Comparison of ENCODE assay signal across 8 mouse cellular contexts in genomic region chr1:166153351-166154120, GRCm38 (mm10). TPM values are rescaled to one million over a fixed set of nuclear protein-coding genes. Genes with fewer than 3 reads are reported as not detected.
DNase-seq lines count a peak whose midpoint lies in the region; ATAC-seq and TF ChIP-seq lines count a peak whose summit lies in the region.

No protein-coding gene starts in this region.

- H3K27ac ChIP-seq in ES-E14 (ENCODE audit: insufficient read depth, low read depth, low read length, poor library complexity, severe bottlenecking) = peak overlapping the region; percentile 69; the same call in 1 of the 2 replicates
- H3K27ac ChIP-seq in forebrain, embryonic 15.5 days (replicated peaks) = no peak overlapping the region

- H3K9ac ChIP-seq in ES-E14 (ENCODE audit: insufficient read depth, low read depth, low read length, poor library complexity, severe bottlenecking) = no peak overlapping the region; the same call in 1 of the 2 replicates
- no peak overlapping the region for H3K9ac ChIP-seq in forebrain, embryonic 15.5 days (replicated peaks)

- DNase-seq in ES-E14 (ENCODE audit: low read depth, low spot score) = peak; percentile 83
- peak; percentile 93 to 94 for DNase-seq in layer of hippocampus, postnatal 10 days (ENCODE audit: low spot score in 2 of 2)
- DNase-seq in lung, postnatal 14 days = peak; percentile 93
- peak; percentile 61 for DNase-seq in retina, adult 2 months (ENCODE audit: low read depth, low spot score)
- DNase-seq in thymus, postnatal 25 days = peak; percentile 94

- peaks cover 7 to 37% of the 10 kb centered on the region in 2 experiments; a peak in 3 of 4 replicates for H3K4me1 ChIP-seq in ES-E14 (ENCODE audit: control insufficient read depth in 2 of 2, insufficient read depth in 2 of 2, low read length in 2 of 2, poor library complexity in 1 of 2)
- H3K4me1 ChIP-seq in forebrain, embryonic 15.5 days = peaks cover 5% of the 10 kb centered on the region

- peaks cover 8% of the 10 kb centered on the region; the same call in 1 of the 2 replicates for H3K27me3 ChIP-seq in forebrain, embryonic 15.5 days

- in situ Hi-C loops in ES-E14 (cut with MboI; ENCODE audit: low sequenced_read_pairs in 2 of 2, unreplicated experiment in 2 of 2) = loop anchor here (5.0 to 10.0 kb wide), 2 partner anchors 151 to 379 kb away; partner anchors contain the start of gene Pou2f1 (in 1 of the 2)

- WGBS in forebrain, embryonic 15.5 days = 12% methylated on average over 18 of the region's 18 CpGs

- H3K4me3 ChIP-seq in ES-E14 (ENCODE audit: insufficient read depth in 1 of 2, low read depth in 1 of 2, low read length in 2 of 2, poor library complexity in 1 of 2, severe bottlenecking in 1 of 2) = peak overlapping the region in 1 of 2 experiments; percentile 21; a peak in 1 of 4 replicates
- H3K4me3 ChIP-seq in forebrain, embryonic 15.5 days = no peak overlapping the region

- 0 out of 2 replicates have a peak, but pooled peaks have one; percentile 42 for ATAC-seq in cerebellum, adult (ENCODE audit: insufficient number of reproducible peaks, low FRiP score, low TSS enrichment)
- ATAC-seq in forebrain, embryonic 15.5 days (replicated peaks) = peak; percentile 54
- ATAC-seq in hematopoietic stem cell, adult 5-6 weeks (replicated peaks in 1 of 2; ENCODE audit: insufficient read depth in 1 of 2, low FRiP score in 2 of 2, low TSS enrichment in 1 of 2, low read depth in 1 of 2, poor library complexity in 2 of 2, severe bottlenecking in 2 of 2) = peak; percentile 60 to 66; a peak in 3 of 4 replicates

- peaks cover 17% of the 10 kb centered on the region for H3K36me3 ChIP-seq in ES-E14 (ENCODE audit: control insufficient read depth, insufficient read depth, low read length, poor library complexity, severe bottlenecking)
- no peaks in the 10 kb centered on the region for H3K36me3 ChIP-seq in forebrain, embryonic 15.5 days

- no peak overlapping the region for H3K4me2 ChIP-seq in forebrain, embryonic 15.5 days (replicated peaks)

- no peaks in the 10 kb centered on the region for H3K9me3 ChIP-seq in ES-E14 (ENCODE audit: control insufficient read depth, insufficient read depth, low read depth, low read length)
- no peaks in the 10 kb centered on the region for H3K9me3 ChIP-seq in forebrain, embryonic 15.5 days

TF ChIP-seq in ES-E14, 5 proteins besides CTCF, POLR2A, EP300 and RAD21:
- no peak for TF ChIP-seq MAFK (IDR thresholded peaks at IDR 0.05; ENCODE audit: insufficient read depth, low read depth, low read length)
- TF ChIP-seq ZC3H11A (IDR thresholded peaks at IDR 0.05; ENCODE audit: borderline replicate concordance, low read depth, low read length) = peak; percentile 96

RNA-seq across cellular contexts. Expression of gene Gpa33, which starts 23.5 kb away (rescaled TPM):
- 68.0 and 204 TPM in 2 replicates for total RNA-seq in ES-E14 (2012; rRNA removed)
- polyA plus RNA-seq in forebrain, embryonic 15.5 days (2015; fragmentation: Nextera tagmentation; extraction: Ambion mirVana) = not detected in 2 replicates
- not detected in 2 replicates for total RNA-seq in hematopoietic stem cell, adult 5-6 weeks (2017)
- not detected for total RNA-seq in layer of hippocampus, postnatal 10 days (2021)

RNA-seq across cellular contexts. Expression of gene Dusp27, which starts 25.8 kb away (rescaled TPM):
- total RNA-seq in ES-E14 (2012; rRNA removed) = 60.2 and 69.4 TPM in 2 replicates
- 0.86 and 0.98 TPM in 2 replicates for polyA plus RNA-seq in forebrain, embryonic 15.5 days (2015; fragmentation: Nextera tagmentation; extraction: Ambion mirVana)
- total RNA-seq in hematopoietic stem cell, adult 5-6 weeks (2017) = not detected in 2 replicates
- under 1 TPM; 0.23 to 0.58 TPM for total RNA-seq in layer of hippocampus, postnatal 10 days (2021)

Comparison
In these comparisons a context has a peak if more than half of its experiments do, and no peak if none do; other contexts are left out.
1. RNA of gene Gpa33, which starts 23.5 kb away (total RNA-seq): 68.0 to 204 TPM in ES-E14; not detected in layer of hippocampus, postnatal 10 days and not detected in hematopoietic stem cell, adult 5-6 weeks; every median in the first group is over 10 times any median in the second.
2. RNA of gene Dusp27, which starts 25.8 kb away (total RNA-seq): 60.2 to 69.4 TPM in ES-E14; 0.23 to 0.58 TPM in layer of hippocampus, postnatal 10 days and not detected in hematopoietic stem cell, adult 5-6 weeks; every median in the first group is over 10 times any median in the second.
3. Peak in every context shown above with its lines, with median percentiles within 50 percentile points of each other: DNase-seq and ATAC-seq.